Mouse (Mus musculus): Measurements from ENCODE around the gene Sh3kbp1. TPM values are rescaled to one million over a fixed set of nuclear protein-coding genes. Genes with fewer than 3 reads are reported as not detected.

The Sh3kbp1 gene
- polyA plus RNA-seq, 1 experiment from 2014 or later, result 38.7 TPM

- Histone ChIP-seq H3K9me3 (ENCODE audit: control insufficient read depth, low read length) (no peaks in the 10 kb centered on the region), H3K4me3 (ENCODE audit: low read depth, low read length) (no peak overlapping the region), H3K27ac (ENCODE audit: low read depth) (no peak overlapping the region), H3K36me3 (ENCODE audit: control insufficient read depth, insufficient read depth, low read length) (no peaks in the 10 kb centered on the region), H3K4me1 (replicated peaks; ENCODE audit: control insufficient read depth, insufficient read depth, low read length) (peaks cover 3% of the 10 kb centered on the region; the same call in 1 of the 2 replicates), H3K4me2 (ENCODE audit: low read length) (no peak overlapping the region), H3K27me3 (replicated peaks; ENCODE audit: control insufficient read depth, insufficient read depth, low read length) (no peaks in the 10 kb centered on the region), H3K9ac (ENCODE audit: low read length) (no peak overlapping the region)
- WGBS, result 55% methylated on average over 5 of the region's 5 CpGs
- DNase-seq (ENCODE audit: low spot score) (no peak), ATAC-seq (replicated peaks; ENCODE audit: low FRiP score, low TSS enrichment, low read depth) (no peak)
These were observed 66.1 kb downstream of the Sh3kbp1 start for GRCm38 (mm10) chrX:159693126-159693525.

- Histone ChIP-seq H3K9me3 (ENCODE audit: control insufficient read depth, low read length) (no peaks in the 10 kb centered on the region), H3K9ac (ENCODE audit: low read length) (no peak overlapping the region), H3K27me3 (replicated peaks; ENCODE audit: control insufficient read depth, insufficient read depth, low read length) (no peaks in the 10 kb centered on the region), H3K4me3 (ENCODE audit: low read depth, low read length) (no peak overlapping the region), H3K27ac (ENCODE audit: low read depth) (0 out of 2 replicates have a peak overlapping the region, but pooled peaks have one; percentile 16), H3K4me1 (replicated peaks; ENCODE audit: control insufficient read depth, insufficient read depth, low read length) (peaks cover 3% of the 10 kb centered on the region; the same call in 1 of the 2 replicates), H3K4me2 (ENCODE audit: low read length) (no peak overlapping the region), H3K36me3 (ENCODE audit: control insufficient read depth, insufficient read depth, low read length) (no peaks in the 10 kb centered on the region)
- no peak for DNase-seq (ENCODE audit: low spot score)
- WGBS, result 13% methylated on average over 2 of the region's 2 CpGs
- no peak for ATAC-seq (replicated peaks; ENCODE audit: low FRiP score, low TSS enrichment, low read depth)
These were observed 69.5 kb downstream of the Sh3kbp1 start for GRCm38 (mm10) chrX:159696545-159696944.

GRCm38 (mm10) chrX:159697030-159697454, 70.0 kb downstream of the Sh3kbp1 start:
- Histone ChIP-seq H3K9me3 (ENCODE audit: control insufficient read depth, low read length) (no peaks in the 10 kb centered on the region), H3K36me3 (ENCODE audit: control insufficient read depth, insufficient read depth, low read length) (no peaks in the 10 kb centered on the region), H3K4me2 (ENCODE audit: low read length) (no peak overlapping the region), H3K4me3 (ENCODE audit: low read depth, low read length) (no peak overlapping the region), H3K27me3 (replicated peaks; ENCODE audit: control insufficient read depth, insufficient read depth, low read length) (no peaks in the 10 kb centered on the region), H3K9ac (ENCODE audit: low read length) (no peak overlapping the region), H3K4me1 (replicated peaks; ENCODE audit: control insufficient read depth, insufficient read depth, low read length) (peaks cover 3% of the 10 kb centered on the region; the same call in 1 of the 2 replicates), H3K27ac (ENCODE audit: low read depth) (no peak overlapping the region)
- WGBS, result 22% methylated on average over 4 of the region's 4 CpGs
- 0 out of 2 replicates have a peak, but pooled peaks have one; percentile 5 for ATAC-seq (replicated peaks; ENCODE audit: low FRiP score, low TSS enrichment, low read depth)
- DNase-seq (ENCODE audit: low spot score), result no peak

GRCm38 (mm10) chrX:159702850-159703249, 75.8 kb downstream of the Sh3kbp1 start:
- 90% methylated on average over 2 of the region's 2 CpGs for WGBS
- H3K27ac ChIP-seq (ENCODE audit: low read depth), result no peak overlapping the region
- no peak for DNase-seq (ENCODE audit: low spot score)

GRCm38 (mm10) chrX:159704381-159705004, 77.4 kb downstream of the Sh3kbp1 start:
- DNase-seq (ENCODE audit: low spot score) (no peak), ATAC-seq (replicated peaks; ENCODE audit: low FRiP score, low TSS enrichment, low read depth) (no peak)
- H3K4me2 ChIP-seq (ENCODE audit: low read length), result no peak overlapping the region
- H3K9me3 ChIP-seq (ENCODE audit: control insufficient read depth, low read length), result no peaks in the 10 kb centered on the region
- H3K27me3 ChIP-seq (replicated peaks; ENCODE audit: control insufficient read depth, insufficient read depth, low read length), result no peaks in the 10 kb centered on the region
- H3K36me3 ChIP-seq (ENCODE audit: control insufficient read depth, insufficient read depth, low read length), result no peaks in the 10 kb centered on the region
- H3K27ac ChIP-seq (ENCODE audit: low read depth), result 0 out of 2 replicates have a peak overlapping the region, but pooled peaks have one; percentile 22
- 19% methylated on average over 4 of the region's 4 CpGs for WGBS
- peaks cover 7% of the 10 kb centered on the region; the same call in 1 of the 2 replicates for H3K4me1 ChIP-seq (replicated peaks; ENCODE audit: control insufficient read depth, insufficient read depth, low read length)
- no peak overlapping the region for H3K4me3 ChIP-seq (ENCODE audit: low read depth, low read length)
- no peak overlapping the region for H3K9ac ChIP-seq (ENCODE audit: low read length)

More at GRCm38 (mm10) chrX:159702850-159703249, 75.8 kb downstream of the Sh3kbp1 start:
- Histone ChIP-seq H3K4me3 (ENCODE audit: low read depth, low read length) (no peak overlapping the region), H3K9me3 (ENCODE audit: control insufficient read depth, low read length) (no peaks in the 10 kb centered on the region), H3K36me3 (ENCODE audit: control insufficient read depth, insufficient read depth, low read length) (no peaks in the 10 kb centered on the region), H3K27me3 (replicated peaks; ENCODE audit: control insufficient read depth, insufficient read depth, low read length) (no peaks in the 10 kb centered on the region), H3K4me1 (replicated peaks; ENCODE audit: control insufficient read depth, insufficient read depth, low read length) (no peaks in the 10 kb centered on the region; the same call in 1 of the 2 replicates), H3K4me2 (ENCODE audit: low read length) (no peak overlapping the region), H3K9ac (ENCODE audit: low read length) (no peak overlapping the region)
- ATAC-seq (replicated peaks; ENCODE audit: low FRiP score, low TSS enrichment, low read depth), result no peak

- no peak overlapping the region for H3K4me2 ChIP-seq (ENCODE audit: low read length)
- WGBS, result 50% methylated on average over 2 of the region's 2 CpGs
- H3K9ac ChIP-seq (ENCODE audit: low read length), result no peak overlapping the region
- H3K4me1 ChIP-seq (replicated peaks; ENCODE audit: control insufficient read depth, insufficient read depth, low read length), result peaks cover 7% of the 10 kb centered on the region; the same call in 1 of the 2 replicates
- DNase-seq (ENCODE audit: low spot score) (no peak), ATAC-seq (replicated peaks; ENCODE audit: low FRiP score, low TSS enrichment, low read depth) (no peak)
- no peak overlapping the region for H3K27ac ChIP-seq (ENCODE audit: low read depth)
- no peaks in the 10 kb centered on the region for H3K36me3 ChIP-seq (ENCODE audit: control insufficient read depth, insufficient read depth, low read length)
- no peak overlapping the region for H3K4me3 ChIP-seq (ENCODE audit: low read depth, low read length)
- no peaks in the 10 kb centered on the region for H3K9me3 ChIP-seq (ENCODE audit: control insufficient read depth, low read length)
- no peaks in the 10 kb centered on the region for H3K27me3 ChIP-seq (replicated peaks; ENCODE audit: control insufficient read depth, insufficient read depth, low read length)
These were observed 78.3 kb downstream of the Sh3kbp1 start for GRCm38 (mm10) chrX:159705412-159705811.

GRCm38 (mm10) chrX:159708076-159708830, 81.2 kb downstream of the Sh3kbp1 start:
- no peak for DNase-seq (ENCODE audit: low spot score)

GRCm38 (mm10) chrX:159709296-159709695, 82.2 kb downstream of the Sh3kbp1 start:
- no peaks in the 10 kb centered on the region for H3K36me3 ChIP-seq (ENCODE audit: control insufficient read depth, insufficient read depth, low read length)
- H3K9me3 ChIP-seq (ENCODE audit: control insufficient read depth, low read length), result no peaks in the 10 kb centered on the region
- H3K4me3 ChIP-seq (ENCODE audit: low read depth, low read length), result no peak overlapping the region
- no peak overlapping the region for H3K4me2 ChIP-seq (ENCODE audit: low read length)
- H3K9ac ChIP-seq (ENCODE audit: low read length), result no peak overlapping the region
- 0 out of 2 replicates have a peak, but pooled peaks cover 7% of the 10 kb centered on the region for H3K4me1 ChIP-seq (replicated peaks; ENCODE audit: control insufficient read depth, insufficient read depth, low read length)
- H3K27ac ChIP-seq (ENCODE audit: low read depth), result no peak overlapping the region
- DNase-seq (ENCODE audit: low spot score), result no peak
- H3K27me3 ChIP-seq (replicated peaks; ENCODE audit: control insufficient read depth, insufficient read depth, low read length), result no peaks in the 10 kb centered on the region; the same call in 1 of the 2 replicates
- no peak for ATAC-seq (replicated peaks; ENCODE audit: low FRiP score, low TSS enrichment, low read depth)
- WGBS, result 90% methylated on average over 6 of the region's 6 CpGs

More at GRCm38 (mm10) chrX:159708076-159708830, 81.2 kb downstream of the Sh3kbp1 start:
- WGBS, result 29% methylated on average over 8 of the region's 8 CpGs
- Histone ChIP-seq H3K27ac (ENCODE audit: low read depth) (peak overlapping the region; percentile 67), H3K27me3 (replicated peaks; ENCODE audit: control insufficient read depth, insufficient read depth, low read length) (no peaks in the 10 kb centered on the region; the same call in 1 of the 2 replicates), H3K36me3 (ENCODE audit: control insufficient read depth, insufficient read depth, low read length) (no peaks in the 10 kb centered on the region), H3K9me3 (ENCODE audit: control insufficient read depth, low read length) (no peaks in the 10 kb centered on the region), H3K4me3 (ENCODE audit: low read depth, low read length) (no peak overlapping the region), H3K9ac (ENCODE audit: low read length) (no peak overlapping the region), H3K4me2 (ENCODE audit: low read length) (peak overlapping the region; percentile 3; the same call in 1 of the 2 replicates), H3K4me1 (replicated peaks; ENCODE audit: control insufficient read depth, insufficient read depth, low read length) (peaks cover 7% of the 10 kb centered on the region; the same call in 1 of the 2 replicates)
- ATAC-seq (replicated peaks; ENCODE audit: low FRiP score, low TSS enrichment, low read depth), result no peak

Data from intestine, embryonic 14.5 days (tissue).